9 mouse cellular contexts compared by ENCODE assay signal in the genomic region with DNA sequence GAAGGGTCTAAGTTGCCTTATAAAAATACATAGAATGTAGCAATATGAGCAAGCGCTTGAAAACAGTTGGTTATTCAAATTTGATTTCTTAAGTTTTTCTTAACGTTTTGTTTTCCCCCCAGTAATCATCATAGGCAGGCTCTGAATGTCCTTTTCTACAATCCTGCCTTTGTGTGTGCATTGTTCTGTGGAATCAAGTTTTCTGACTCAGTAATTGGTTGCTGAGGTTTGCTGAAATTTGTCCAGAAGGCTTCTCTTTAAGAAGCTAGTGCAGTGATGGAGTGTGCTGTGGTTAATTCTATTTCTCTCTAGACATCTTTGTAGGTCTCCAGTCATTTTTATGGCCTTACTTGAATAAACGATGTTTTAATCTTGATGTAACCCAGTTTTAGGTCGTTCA. TPM values are rescaled to one million over a fixed set of nuclear protein-coding genes. Genes with fewer than 3 reads are reported as not detected.
A peak's percentile ranks its signal among the peaks of the same experiment; 100 is the strongest.
DNase-seq lines count a peak whose midpoint lies in the region; ATAC-seq and TF ChIP-seq lines count a peak whose summit lies in the region.
"Had no signal": no experiment of that assay in that cellular context is flagged by ENCODE, and none has a peak within 500 bp of the region (broad histone marks: within the 10 kb centered on the region; RNA-seq: fewer than 3 reads in every experiment).

No protein-coding gene starts in this region.

- H3K27ac ChIP-seq in heart, embryonic 10.5 days = no peak overlapping the region
- no peak overlapping the region for H3K27ac ChIP-seq in heart, embryonic 12.5 days (ENCODE audit: poor library complexity, severe bottlenecking)
- H3K27ac ChIP-seq in lung, postnatal 0 days (ENCODE audit: low read length) = no peak overlapping the region
- H3K27ac ChIP-seq in limb, embryonic 13.5 days = no peak overlapping the region
- no peak overlapping the region for H3K27ac ChIP-seq in stomach, embryonic 16.5 days (ENCODE audit: low read length)

- TF ChIP-seq CTCF in lung, postnatal 0 days (IDR thresholded peaks at IDR 0.05) = no peak

- no peak overlapping the region for H3K9ac ChIP-seq in heart, embryonic 12.5 days
- no peak overlapping the region for H3K9ac ChIP-seq in lung, postnatal 0 days (replicated peaks; ENCODE audit: low read depth)
- H3K9ac ChIP-seq in limb, embryonic 13.5 days = no peak overlapping the region
- no peak overlapping the region for H3K9ac ChIP-seq in stomach, embryonic 16.5 days (ENCODE audit: low read length)

- no peak for TF ChIP-seq EP300 in lung, postnatal 0 days (IDR thresholded peaks at IDR 0.05)

- H3K4me1 ChIP-seq in heart, embryonic 10.5 days = no peaks in the 10 kb centered on the region
- H3K4me1 ChIP-seq in heart, embryonic 12.5 days (replicated peaks) = no peaks in the 10 kb centered on the region
- no peaks in the 10 kb centered on the region for H3K4me1 ChIP-seq in lung, postnatal 0 days (ENCODE audit: insufficient read depth, low read depth, low read length)
- H3K4me1 ChIP-seq in limb, embryonic 13.5 days = peaks cover 2% of the 10 kb centered on the region; the same call in 1 of the 2 replicates
- H3K4me1 ChIP-seq in stomach, embryonic 16.5 days (ENCODE audit: control insufficient read depth, insufficient read depth, low read length) = no peaks in the 10 kb centered on the region

- peaks cover 39% of the 10 kb centered on the region for H3K27me3 ChIP-seq in heart, embryonic 10.5 days (ENCODE audit: insufficient read depth, poor library complexity, severe bottlenecking)
- H3K27me3 ChIP-seq in heart, embryonic 12.5 days (replicated peaks) = peaks cover 46% of the 10 kb centered on the region
- peaks cover 17% of the 10 kb centered on the region for H3K27me3 ChIP-seq in lung, postnatal 0 days (replicated peaks; ENCODE audit: insufficient read depth, low read length)
- peaks cover 64% of the 10 kb centered on the region for H3K27me3 ChIP-seq in limb, embryonic 13.5 days
- peaks cover 21% of the 10 kb centered on the region for H3K27me3 ChIP-seq in stomach, embryonic 16.5 days (ENCODE audit: control insufficient read depth, insufficient read depth, low read length)

- 44% methylated on average over 4 of the region's 4 CpGs for WGBS in heart, embryonic 10.5 days
- 49% methylated on average over 4 of the region's 4 CpGs for WGBS in heart, embryonic 12.5 days
- 44% methylated on average over 4 of the region's 4 CpGs for WGBS in lung, postnatal 0 days
- WGBS in limb, embryonic 13.5 days = 30% methylated on average over 4 of the region's 4 CpGs
- WGBS in stomach, embryonic 16.5 days = 33% methylated on average over 4 of the region's 4 CpGs

- H3K4me2 ChIP-seq in heart, embryonic 12.5 days = no peak overlapping the region
- H3K4me2 ChIP-seq in lung, postnatal 0 days (replicated peaks; ENCODE audit: low read depth, low read length) = peak overlapping the region; percentile 99; the same call in 1 of the 2 replicates
- H3K4me2 ChIP-seq in limb, embryonic 13.5 days (replicated peaks) = peak overlapping the region; percentile 92
- peak overlapping the region; percentile 92; the same call in 1 of the 2 replicates for H3K4me2 ChIP-seq in stomach, embryonic 16.5 days (ENCODE audit: low read depth, low read length)

- no peaks in the 10 kb centered on the region for H3K9me3 ChIP-seq in heart, embryonic 10.5 days
- no peaks in the 10 kb centered on the region for H3K9me3 ChIP-seq in heart, embryonic 12.5 days (replicated peaks)
- no peaks in the 10 kb centered on the region for H3K9me3 ChIP-seq in lung, postnatal 0 days (ENCODE audit: low read length)
- H3K9me3 ChIP-seq in limb, embryonic 13.5 days = no peaks in the 10 kb centered on the region
- H3K9me3 ChIP-seq in stomach, embryonic 16.5 days (replicated peaks; ENCODE audit: control insufficient read depth, low read length) = no peaks in the 10 kb centered on the region

- DNase-seq in heart, embryonic 10.5 days (ENCODE audit: low spot score) = no peak
- DNase-seq in lung, postnatal 0 days (ENCODE audit: low spot score) = no peak
- DNase-seq in lung, postnatal 25 days (ENCODE audit: low spot score) = no peak
- DNase-seq in adrenal gland, adult (ENCODE audit: inconsistent age in 2 of 2, low spot score in 1 of 2) = no peak
- DNase-seq: gastrocnemius, postnatal 14 days had no signal

- H3K36me3 ChIP-seq in heart, embryonic 10.5 days = no peaks in the 10 kb centered on the region
- no peaks in the 10 kb centered on the region for H3K36me3 ChIP-seq in heart, embryonic 12.5 days
- H3K36me3 ChIP-seq in lung, postnatal 0 days (ENCODE audit: insufficient read depth, low read length) = no peaks in the 10 kb centered on the region
- no peaks in the 10 kb centered on the region for H3K36me3 ChIP-seq in limb, embryonic 13.5 days
- H3K36me3 ChIP-seq in stomach, embryonic 16.5 days (ENCODE audit: control insufficient read depth, insufficient read depth, low read length) = no peaks in the 10 kb centered on the region

- peak overlapping the region; percentile 75 for H3K4me3 ChIP-seq in heart, embryonic 10.5 days
- H3K4me3 ChIP-seq in heart, embryonic 12.5 days = no peak overlapping the region
- H3K4me3 ChIP-seq in lung, postnatal 0 days (ENCODE audit: low read depth, low read length) = peak overlapping the region; percentile 55; the same call in 1 of the 2 replicates
- H3K4me3 ChIP-seq in limb, embryonic 13.5 days = peak overlapping the region; percentile 69
- H3K4me3 ChIP-seq in stomach, embryonic 16.5 days (replicated peaks; ENCODE audit: low read length) = peak overlapping the region; percentile 2; the same call in 1 of the 2 replicates

- ATAC-seq in heart, embryonic 12.5 days (ENCODE audit: insufficient number of reproducible peaks, low FRiP score) = no peak
- no peak for ATAC-seq in lung, postnatal 0 days
- no peak for ATAC-seq in limb, embryonic 13.5 days (ENCODE audit: low FRiP score, low read depth)
- no peak for ATAC-seq in stomach, embryonic 16.5 days (ENCODE audit: insufficient read depth, low FRiP score)
- no peak for ATAC-seq in erythroblast, adult 5-6 weeks (replicated peaks; ENCODE audit: low FRiP score, poor library complexity, severe bottlenecking)

RNA-seq across cellular contexts. Expression of a gene that starts 10.5 kb away (rescaled TPM):
- polyA plus RNA-seq in heart, embryonic 10.5 days (2016; fragmentation: Nextera tagmentation; extraction: Ambion mirVana) = 0.85 and 1.8 TPM in 2 replicates
- 0.30 and 0.31 TPM in 2 replicates for polyA plus RNA-seq in heart, embryonic 12.5 days (2016; fragmentation: Nextera tagmentation; extraction: Ambion mirVana)
- 0.27 and 0.35 TPM in 2 replicates for polyA plus RNA-seq in lung, postnatal 0 days (2015; fragmentation: Nextera tagmentation; extraction: Ambion mirVana)
- 1.2 and 1.5 TPM in 2 replicates for polyA plus RNA-seq in limb, embryonic 13.5 days (2015; fragmentation: Nextera tagmentation; extraction: Ambion mirVana)
- polyA plus RNA-seq in stomach, embryonic 16.5 days (2015; fragmentation: Nextera tagmentation; extraction: Ambion mirVana) = 1.2 and 1.5 TPM in 2 replicates
- total RNA-seq in erythroblast, adult 5-6 weeks (2015; ENCODE audit: low replicate concordance) = not detected in 2 replicates
- not detected in 2 replicates for total RNA-seq in erythroblast, adult 5-6 weeks (2017; ENCODE audit: low replicate concordance)
